17 mouse cellular contexts compared by ENCODE assay signal in genomic region chr6:98972404-98972803, GRCm38 (mm10).
DNase-seq lines count a peak whose midpoint lies in the region; ATAC-seq and TF ChIP-seq lines count a peak whose summit lies in the region.
"Had no signal": no experiment of that assay in that cellular context is flagged by ENCODE, and none has a peak within 500 bp of the region (broad histone marks: within the 10 kb centered on the region; RNA-seq: fewer than 3 reads in every experiment).

No protein-coding gene starts in this region.

- peaks cover 15% of the 10 kb centered on the region for H3K4me1 ChIP-seq in heart, embryonic 13.5 days
- peaks cover 11% of the 10 kb centered on the region for H3K4me1 ChIP-seq in embryonic fibroblast, embryonic 13.5 days (ENCODE audit: control insufficient read depth, insufficient read depth, low read length)

- intact Hi-C loops in heart, postnatal 14 days (cut with DNase I): loop anchor here (5.0 kb wide), 5 partner anchors 55 to 550 kb away; partner anchors contain the start of gene Foxp1

- 59% methylated on average over 7 of the region's 7 CpGs for WGBS in heart, embryonic 13.5 days

- H3K27me3 ChIP-seq in heart, embryonic 13.5 days (replicated peaks): no peaks in the 10 kb centered on the region
- H3K27me3 ChIP-seq: forebrain, embryonic 12.5 days; midbrain, embryonic 12.5 days; Patski had no signal

- H3K9ac ChIP-seq in heart, embryonic 13.5 days: no peak overlapping the region
- H3K9ac ChIP-seq: forebrain, embryonic 12.5 days; liver, embryonic 14.5 days; midbrain, embryonic 12.5 days had no signal

- peaks cover 58% of the 10 kb centered on the region for H3K36me3 ChIP-seq in heart, embryonic 13.5 days

- ATAC-seq in heart, embryonic 13.5 days (ENCODE audit: extremely low read depth, insufficient number of reproducible peaks, low FRiP score, low TSS enrichment): no peak
- ATAC-seq: activated CD4-positive, CD25-positive, alpha-beta regulatory T cell, adult 4 months; Patski had no signal

- H3K4me3 ChIP-seq in heart, embryonic 13.5 days: no peak overlapping the region
- no peak overlapping the region for H3K4me3 ChIP-seq in embryonic fibroblast, embryonic 13.5 days (ENCODE audit: insufficient read depth, low read length)
- H3K4me3 ChIP-seq: forebrain, embryonic 12.5 days; midbrain, embryonic 12.5 days had no signal

- 0 out of 2 replicates have a peak overlapping the region, but pooled peaks have one; percentile 39 for H3K27ac ChIP-seq in heart, embryonic 13.5 days (replicated peaks)
- peak overlapping the region; percentile 52 for H3K27ac ChIP-seq in embryonic fibroblast, embryonic 13.5 days (ENCODE audit: insufficient read depth, low read length)
- H3K27ac ChIP-seq: forebrain, embryonic 12.5 days; liver, embryonic 14.5 days; midbrain, embryonic 12.5 days had no signal

- DNase-seq in heart, postnatal 14 days: no peak
- peak; percentile 8 for DNase-seq in embryo, embryonic 9.5 days (ENCODE audit: extremely low spot score)
- peak; percentile 58 for DNase-seq in mesoderm, embryonic 11.5 days (ENCODE audit: low read depth, low spot score)
- DNase-seq in thymus, postnatal 36 days: no peak
- DNase-seq in natural killer cell, adult 2 months (ENCODE audit: low spot score in 2 of 2): no peak
- DNase-seq: cerebellum, adult 2 months; kidney, postnatal 4 days; lung, postnatal 4 days; right cerebral cortex, postnatal 14 days; thymus, postnatal 4 days had no signal

- no peak for TF ChIP-seq CTCF in embryonic fibroblast, embryonic 13.5 days (IDR thresholded peaks at IDR 0.05; ENCODE audit: borderline replicate concordance, insufficient read depth, low read length)

- H3K9me3 ChIP-seq in heart, embryonic 13.5 days: no peaks in the 10 kb centered on the region
- H3K9me3 ChIP-seq: forebrain, embryonic 12.5 days; midbrain, embryonic 12.5 days had no signal

- no peak overlapping the region for H3K4me2 ChIP-seq in heart, embryonic 13.5 days
- H3K4me2 ChIP-seq: forebrain, embryonic 12.5 days; midbrain, embryonic 12.5 days had no signal

- no peak for TF ChIP-seq POLR2A in embryonic fibroblast, embryonic 13.5 days (IDR thresholded peaks at IDR 0.05; ENCODE audit: low read depth, low read length)

Comparison
In these comparisons a context has a peak if more than half of its experiments do, and no peak if none do; other contexts are left out.
1. DNase-seq: peak in embryo, embryonic 9.5 days (single experiment) and mesoderm, embryonic 11.5 days (single experiment); none in heart, postnatal 14 days (0 of 2), thymus, postnatal 36 days (0 of 2) and natural killer cell, adult 2 months (0 of 2).